Mouse (Mus musculus) kidney, postnatal 14 days (tissue): Measurements from ENCODE around the gene Tarbp2.

ENCODE experiments used
- DNase-seq: peaks from one replicate; pipeline ENCODE4 v3.0.0; 2022; ENCODE audit warnings: mixed read lengths

Tarbp2 gene

DNA sequence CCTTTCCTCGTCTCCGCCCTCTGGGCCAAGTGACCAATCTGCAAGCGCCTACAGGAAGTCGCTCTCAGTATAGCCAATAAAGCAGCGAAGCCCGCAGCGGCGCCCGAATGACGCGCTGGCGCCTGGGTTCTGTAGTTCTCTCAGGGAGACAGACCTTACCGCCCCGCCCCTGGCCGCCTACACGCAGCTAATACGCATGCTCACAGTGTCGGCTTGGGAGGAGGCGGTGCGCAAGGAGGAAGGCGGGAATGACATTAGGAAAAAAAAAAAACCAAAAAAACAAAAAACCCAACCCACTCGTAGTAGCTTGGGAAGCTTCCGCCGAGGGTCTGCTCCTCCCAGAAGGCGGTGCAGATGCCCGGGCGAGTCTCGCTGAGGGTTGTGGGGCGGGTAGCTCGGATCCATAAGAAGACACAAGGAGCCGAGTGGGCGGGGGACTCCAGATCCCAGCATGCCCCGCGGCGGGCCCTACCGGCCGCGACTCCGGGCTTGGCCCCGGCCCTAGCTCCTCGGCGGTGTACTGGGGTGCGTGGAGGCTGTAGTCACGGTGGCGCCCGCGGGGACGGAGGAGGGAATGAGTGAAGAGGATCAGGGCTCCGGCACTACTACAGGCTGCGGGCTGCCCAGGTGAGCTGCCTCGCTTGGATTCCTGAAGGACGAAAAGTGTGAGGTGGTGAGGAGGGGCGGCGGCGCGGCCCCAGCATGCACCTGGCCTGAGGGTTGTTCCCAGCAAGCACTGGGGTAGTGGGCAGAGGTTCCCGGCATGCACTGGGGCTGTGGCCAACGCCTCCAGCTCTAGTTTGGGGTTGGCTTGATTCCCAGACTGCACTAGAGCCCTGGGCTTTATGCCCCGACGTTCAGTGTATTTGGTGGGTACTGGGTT is at the start of gene Tarbp2:
Gene Tarbp2, plus strand, starts transcription at position 217 of the 883 bp plus-strand sequence.
- DNase-seq, result peak; percentile 100

DNA sequence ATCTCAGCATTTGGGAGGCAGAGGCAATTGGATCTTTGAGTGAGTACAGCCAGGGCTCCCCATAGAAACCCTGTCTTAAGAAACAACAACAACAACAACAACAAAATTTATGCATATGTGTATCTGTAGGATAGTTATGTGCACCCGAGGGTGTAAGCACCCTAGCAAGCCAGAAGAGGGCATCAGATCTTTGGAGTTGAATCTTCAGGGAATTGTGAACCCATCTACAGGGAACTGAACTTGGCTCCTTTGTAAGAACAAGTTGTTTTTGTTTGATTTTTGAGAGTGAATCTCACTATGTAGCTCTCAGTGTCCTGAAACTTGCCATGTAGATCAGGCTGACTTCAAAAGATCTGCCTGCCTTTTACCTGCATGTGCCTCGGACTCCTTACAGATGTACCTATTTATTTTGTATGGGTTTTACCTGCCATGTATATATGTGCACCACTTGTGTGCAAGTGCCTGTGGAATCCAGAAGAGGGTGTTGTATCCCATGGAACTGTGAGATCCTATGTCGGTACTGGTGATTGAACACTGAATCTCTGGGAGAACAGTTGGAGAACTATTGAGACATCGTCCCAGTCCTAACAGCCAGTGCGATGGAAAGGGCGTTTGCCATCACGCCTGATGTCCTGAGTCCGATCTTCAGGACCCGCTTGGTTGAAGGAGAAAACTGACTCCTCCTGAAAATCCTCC is 49.2 kb upstream of the Tarbp2 start:
- no peak for DNase-seq

DNA sequence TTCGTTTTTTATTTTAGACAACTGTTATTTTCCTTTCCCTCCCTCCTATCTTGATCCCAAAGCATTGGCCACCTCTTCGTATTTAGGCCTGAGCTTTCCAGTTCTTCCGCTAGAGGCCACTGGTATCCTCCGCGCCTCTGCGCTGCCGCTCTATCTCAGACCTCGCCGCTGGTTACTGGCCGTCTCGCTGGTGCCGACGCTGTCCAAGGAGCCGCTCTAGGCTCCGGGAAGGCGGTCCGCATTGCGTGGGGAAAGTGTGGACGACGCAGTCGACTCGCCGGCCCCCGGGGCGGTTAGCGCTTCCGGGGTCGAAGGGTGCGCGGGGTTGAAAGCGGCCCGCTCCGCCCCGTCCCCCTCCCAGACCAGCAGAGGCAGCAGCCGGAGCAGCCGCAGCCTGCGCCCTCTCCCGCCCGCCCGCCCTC is 47.8 kb upstream of the Tarbp2 start, which contains the start of gene Pcbp2:
Gene Pcbp2, plus strand, starts transcription at position 357 of the 422 bp plus-strand sequence.
- DNase-seq, result peak; percentile 97

DNA sequence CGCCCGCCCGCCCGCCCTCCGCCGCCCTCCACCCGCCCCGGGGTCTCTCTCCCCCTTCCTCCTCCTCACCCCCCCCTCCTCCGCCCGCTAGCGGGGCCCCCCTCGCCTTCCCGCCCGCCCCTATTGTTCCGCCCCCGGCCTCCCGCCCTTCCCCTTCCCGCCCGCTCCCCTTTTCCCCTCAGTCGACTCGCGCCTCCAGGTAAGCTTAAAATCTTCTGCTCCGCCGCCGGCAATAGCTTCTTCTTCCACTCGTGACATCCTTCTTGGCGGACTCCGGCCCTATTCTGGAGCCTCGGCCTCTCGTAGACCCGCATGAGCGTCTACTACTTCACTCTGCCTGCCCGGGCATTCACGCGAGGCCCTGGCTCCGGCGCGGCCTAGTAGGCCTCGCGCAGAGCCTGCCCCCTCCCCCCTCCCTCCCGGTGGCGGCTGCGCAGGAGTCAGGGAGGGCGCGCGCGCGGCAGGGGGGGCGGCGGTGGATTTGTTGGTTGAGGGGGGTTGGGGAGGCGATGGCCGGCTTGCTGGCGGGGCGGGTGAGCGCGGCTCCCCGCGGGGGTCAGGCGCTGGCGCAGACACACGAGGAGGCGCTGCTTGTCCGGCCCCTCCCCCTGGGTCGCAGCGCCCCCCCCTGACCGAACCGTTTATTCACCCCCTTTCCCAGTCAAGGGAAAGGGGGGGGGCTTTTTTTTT is 47.2 kb upstream of the Tarbp2 start:
- DNase-seq, result peak; percentile 92

DNA sequence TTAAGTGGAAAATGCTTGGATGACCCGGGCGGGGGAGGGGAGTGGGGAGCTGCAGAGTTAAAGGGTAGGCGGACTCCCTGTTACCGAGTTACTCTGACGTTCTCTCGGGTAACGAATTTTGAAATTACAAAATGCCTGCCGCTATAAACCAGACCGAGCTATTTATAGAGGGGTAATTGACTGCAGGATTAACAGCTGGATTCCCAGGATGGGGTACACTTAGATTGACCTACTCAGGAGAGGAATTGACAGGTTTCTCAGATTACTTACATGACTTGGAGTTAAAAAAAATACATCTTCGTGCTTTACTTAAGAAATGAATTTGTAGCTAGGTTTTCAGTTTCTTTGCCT is 46.7 kb upstream of the Tarbp2 start:
- no peak for DNase-seq

DNA sequence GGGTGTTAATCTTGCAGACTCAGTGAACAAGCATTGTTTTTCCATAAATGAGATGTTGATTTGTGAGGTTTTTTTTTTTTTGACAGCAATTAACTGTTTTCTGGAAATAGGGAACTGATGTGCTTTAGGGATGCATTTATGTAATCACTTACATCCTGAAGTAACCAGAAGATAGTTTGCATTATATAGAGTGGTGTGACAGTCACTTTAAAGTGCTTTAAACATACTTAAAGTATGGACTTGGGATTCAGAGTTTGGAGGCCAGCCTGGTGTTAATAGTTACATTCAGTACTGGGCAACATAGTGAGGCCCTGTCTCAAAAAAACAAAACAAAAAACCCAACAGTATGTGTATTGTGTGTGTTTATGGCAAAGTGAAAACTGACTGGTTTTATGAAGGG is 46.3 kb upstream of the Tarbp2 start:
- DNase-seq, result no peak

DNA sequence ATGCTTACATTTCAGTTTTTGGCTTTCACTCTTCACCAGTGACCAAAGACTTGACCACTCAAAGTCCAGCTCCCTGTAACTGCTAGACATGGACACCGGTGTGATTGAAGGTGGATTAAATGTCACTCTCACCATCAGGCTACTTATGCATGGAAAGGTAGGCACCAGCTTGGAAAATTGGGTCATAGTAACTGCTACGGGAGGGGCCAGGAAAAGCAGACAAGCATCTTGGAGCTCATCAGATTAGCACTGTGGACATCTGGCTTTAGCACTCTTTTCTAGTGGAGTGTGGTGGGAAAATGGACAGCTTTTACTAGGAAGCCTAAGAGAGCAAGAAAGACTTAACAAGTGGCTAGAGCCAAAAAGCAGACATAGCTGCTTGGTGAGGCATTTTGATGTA is 44.7 kb upstream of the Tarbp2 start:
- DNase-seq, result no peak

DNA sequence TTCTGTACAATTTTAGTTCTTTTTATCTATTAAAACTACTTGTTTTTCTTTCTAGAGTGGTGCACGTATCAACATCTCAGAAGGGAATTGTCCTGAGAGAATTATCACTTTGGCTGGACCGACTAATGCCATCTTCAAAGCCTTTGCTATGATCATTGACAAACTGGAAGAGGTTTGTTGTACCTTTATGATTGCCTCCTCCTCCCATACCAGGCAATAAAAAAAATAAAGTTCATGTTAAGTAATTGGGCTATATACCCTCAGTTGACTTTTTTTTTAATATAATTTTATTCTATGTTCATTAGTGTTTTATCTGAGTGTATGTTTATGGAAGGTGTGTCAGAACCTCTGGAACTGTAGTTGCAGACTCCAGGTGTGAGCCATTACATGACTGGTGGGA is 43.5 kb upstream of the Tarbp2 start:
- no peak for DNase-seq

DNA sequence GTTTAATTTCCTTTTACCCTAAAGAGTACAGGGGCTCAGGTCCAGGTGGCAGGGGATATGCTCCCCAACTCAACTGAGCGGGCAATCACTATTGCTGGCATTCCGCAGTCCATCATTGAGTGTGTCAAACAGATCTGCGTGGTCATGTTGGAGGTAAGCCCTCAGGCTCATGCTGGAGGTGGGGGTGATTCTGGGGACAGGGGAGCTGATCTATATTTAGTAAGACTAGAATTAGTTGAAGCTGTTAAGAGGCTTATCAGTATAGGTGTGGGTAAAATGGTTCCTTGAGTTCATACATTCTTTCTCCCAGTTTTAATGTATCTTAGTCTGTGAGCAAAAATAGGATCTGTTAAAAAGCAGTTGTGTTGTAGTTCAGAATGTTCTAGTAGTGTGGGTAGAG is 34.9 kb upstream of the Tarbp2 start:
- DNase-seq, result no peak

DNA sequence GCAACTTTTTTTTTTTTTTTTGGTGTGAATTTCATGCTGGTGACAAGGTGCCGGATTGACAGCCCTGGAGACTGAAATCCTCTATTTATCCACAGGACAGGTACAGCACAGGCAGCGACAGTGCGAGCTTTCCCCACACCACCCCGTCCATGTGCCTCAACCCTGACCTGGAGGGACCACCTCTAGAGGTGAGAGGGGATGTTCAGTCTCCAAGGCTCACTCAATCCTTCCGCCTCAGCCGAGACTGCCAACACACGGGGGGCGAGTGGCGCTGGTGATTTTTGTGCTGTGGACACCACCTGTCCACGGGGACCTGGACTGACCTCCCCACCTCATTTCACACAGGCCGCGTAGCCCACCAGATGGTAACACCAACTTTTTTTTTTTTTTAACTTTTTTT is 32.1 kb upstream of the Tarbp2 start:
- no peak for DNase-seq

DNA sequence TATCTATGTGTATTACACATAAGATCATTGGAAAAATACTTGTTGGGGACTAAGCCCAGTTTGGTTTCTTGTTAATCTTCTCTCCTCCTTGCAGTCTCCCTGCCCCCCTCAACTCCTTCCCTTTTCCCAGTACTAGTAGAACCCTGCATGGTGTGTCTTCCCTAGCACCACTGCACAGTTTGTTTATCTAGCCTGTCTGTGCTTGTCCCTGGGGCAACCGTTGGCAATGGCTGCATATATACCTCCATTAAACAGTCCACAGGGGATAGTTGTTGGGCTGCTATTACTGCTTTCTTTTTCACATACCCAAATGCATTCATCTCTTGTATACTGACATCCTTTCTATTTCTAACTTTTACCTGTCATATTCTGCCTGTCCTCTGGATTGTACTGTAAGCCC is 30.3 kb upstream of the Tarbp2 start:
- DNase-seq, result no peak

DNA sequence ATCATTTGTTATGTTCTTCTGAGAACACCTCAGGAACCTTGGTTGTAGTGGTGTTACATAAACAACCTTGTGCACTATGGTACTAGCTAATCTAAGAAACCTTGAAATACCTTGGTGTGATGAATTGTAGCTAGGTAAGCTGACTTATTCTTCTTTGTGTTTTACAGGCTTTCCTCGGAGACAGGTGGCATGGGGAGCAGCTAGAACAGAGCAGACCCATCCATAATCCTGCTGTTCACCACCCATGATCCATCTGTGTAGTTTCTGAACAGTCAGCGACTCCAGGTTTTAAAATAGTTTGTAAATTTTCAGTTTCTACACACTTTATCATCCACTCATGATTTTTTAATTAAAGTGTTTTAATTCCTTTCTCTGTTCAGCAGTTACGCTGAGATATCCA is 19.7 kb upstream of the Tarbp2 start:
- DNase-seq, result no peak

DNA sequence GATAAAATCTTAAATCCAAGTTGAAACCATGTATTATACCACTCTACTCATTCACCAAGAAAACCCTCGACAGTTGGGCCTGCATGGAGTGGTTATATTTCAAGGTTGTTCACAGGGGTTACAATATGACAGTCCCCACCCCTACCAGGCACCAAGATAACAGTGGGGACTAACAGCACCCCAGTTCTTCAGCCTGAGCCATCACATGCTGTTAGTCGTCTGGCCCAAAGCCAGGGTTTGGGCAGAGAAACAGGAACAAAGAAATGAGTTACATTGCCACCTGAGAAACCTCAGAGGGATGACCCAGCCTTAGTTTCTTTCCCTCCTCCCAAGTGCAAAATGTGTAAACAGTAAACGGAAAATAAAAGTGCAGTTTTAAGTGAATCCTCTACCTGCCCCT is 18.6 kb upstream of the Tarbp2 start:
- no peak for DNase-seq

DNA sequence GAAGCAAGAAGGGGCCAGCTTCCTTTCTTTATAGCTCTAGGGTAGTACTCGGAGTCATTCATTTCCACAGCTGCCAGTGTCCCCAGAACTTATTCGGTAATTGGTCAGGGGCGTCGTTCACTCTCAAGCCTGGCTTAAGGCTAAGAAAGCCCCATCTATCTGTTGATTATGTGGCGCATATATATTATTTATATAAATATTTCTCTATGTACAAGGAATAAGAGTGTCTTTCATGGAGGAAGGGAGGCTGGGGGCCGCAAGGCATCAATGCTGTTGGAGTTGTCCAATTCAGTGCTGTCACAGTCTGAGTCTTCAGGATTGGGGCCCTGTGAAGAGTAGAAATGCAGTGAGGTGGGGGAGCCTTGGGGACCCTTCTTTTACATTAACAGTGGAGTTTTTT is 18.1 kb upstream of the Tarbp2 start:
- DNase-seq, result no peak

DNA sequence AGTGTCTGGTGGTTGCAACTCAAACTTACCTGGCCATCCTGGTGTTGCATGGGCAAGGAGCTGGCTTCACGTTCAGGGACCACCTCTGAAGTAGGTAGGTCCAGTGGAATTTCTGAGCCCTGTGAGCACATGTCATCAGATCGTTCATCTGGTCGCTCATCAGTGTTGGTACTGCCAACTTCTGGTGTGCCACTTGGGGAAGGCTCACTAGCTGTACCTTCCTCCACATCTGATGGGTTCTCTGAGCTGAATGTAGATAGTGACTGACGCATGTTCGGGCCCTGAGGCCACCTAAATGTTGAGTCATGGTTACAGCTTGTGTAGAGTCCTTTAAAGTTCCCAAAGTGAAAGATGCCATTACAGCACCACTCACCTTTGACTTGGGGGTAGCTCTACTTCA is 17.5 kb upstream of the Tarbp2 start:
- DNase-seq, result no peak

DNA sequence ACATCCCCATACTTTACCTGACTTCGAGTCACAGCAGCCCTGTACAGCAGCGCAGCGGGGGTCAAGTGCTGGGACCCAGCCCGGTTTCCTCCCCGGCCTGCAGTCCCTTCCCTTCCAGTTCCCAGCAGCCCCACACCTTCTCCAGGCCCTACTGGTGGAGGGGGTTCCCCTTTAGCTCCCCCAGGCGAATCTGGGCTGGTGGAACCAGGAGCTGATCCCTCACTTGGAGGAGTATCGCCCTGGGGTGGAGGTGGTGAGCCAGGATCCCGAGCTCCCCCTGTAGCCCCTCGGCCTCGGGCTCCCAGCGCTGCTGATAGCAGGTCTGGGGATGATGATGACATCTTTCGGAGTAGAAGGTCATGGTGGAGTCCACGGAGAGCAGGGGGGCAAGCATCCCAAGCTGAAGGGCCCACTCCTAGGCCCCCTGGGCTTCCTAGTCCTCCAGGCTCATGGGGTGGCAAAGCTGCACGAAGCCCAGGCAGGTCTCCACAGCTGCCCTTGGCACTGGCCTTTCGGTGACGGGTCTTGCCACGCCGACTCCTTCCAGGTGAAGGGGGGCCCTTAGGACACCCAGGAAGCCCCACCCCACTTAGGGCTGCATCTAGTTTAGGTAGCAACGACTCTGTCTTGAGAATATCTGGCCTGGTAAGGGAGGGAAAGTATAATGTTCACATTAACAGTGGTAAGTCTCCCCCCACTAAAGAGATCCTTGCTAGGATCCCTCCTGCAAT is 16.7 kb upstream of the Tarbp2 start:
- no peak for DNase-seq

DNA sequence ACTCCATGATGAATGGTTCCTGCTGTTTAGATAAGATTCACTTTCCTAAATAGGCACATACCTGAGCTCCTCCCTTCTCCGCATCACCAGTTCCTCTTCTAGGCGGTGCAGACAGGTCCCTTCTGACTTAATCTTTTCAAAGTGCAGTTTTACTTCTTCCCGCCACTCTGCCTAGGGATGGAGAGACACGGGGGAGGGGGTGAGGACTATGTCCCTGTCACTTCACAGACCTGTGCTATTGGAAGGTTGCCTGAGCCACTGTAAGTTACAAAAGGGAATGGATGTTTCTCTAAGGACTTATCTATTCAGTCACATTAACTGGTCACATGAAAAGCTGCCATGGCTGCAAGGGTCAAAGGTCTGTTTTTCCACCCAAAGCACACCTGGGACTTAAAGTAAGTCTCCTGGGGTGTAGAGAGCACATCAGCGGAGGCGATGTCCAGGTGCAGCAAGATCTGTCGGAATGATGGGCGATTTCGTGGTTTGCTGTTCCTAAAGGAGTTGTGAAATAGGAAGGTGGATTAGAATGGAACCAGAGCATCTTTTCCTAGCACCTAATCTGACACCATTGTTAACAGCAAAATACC is 15.6 kb upstream of the Tarbp2 start:
- DNase-seq, result no peak

DNA sequence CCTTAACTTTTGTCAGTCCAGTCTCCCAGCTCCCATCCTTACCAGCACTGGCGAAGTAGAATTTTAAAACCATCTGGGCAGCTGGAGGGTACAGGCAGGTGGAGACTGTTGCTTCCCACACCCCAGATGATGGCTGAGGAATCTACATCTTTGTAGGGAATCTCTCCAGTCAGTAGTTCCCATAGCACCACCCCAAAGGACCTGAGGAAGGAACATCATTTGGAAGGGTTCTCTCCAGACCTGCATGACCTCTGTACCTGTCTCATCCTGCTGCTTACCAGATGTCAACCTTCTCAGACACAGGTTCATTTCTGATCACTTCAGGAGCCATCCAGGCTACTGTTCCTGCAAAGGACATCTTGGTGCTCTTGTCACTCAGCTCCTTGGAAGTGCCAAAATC is 14.5 kb upstream of the Tarbp2 start, which contains the start of gene Gm10337:
Gene Gm10337, plus strand, starts transcription at position 276 of the 400 bp plus-strand sequence.
- DNase-seq, result no peak

DNA sequence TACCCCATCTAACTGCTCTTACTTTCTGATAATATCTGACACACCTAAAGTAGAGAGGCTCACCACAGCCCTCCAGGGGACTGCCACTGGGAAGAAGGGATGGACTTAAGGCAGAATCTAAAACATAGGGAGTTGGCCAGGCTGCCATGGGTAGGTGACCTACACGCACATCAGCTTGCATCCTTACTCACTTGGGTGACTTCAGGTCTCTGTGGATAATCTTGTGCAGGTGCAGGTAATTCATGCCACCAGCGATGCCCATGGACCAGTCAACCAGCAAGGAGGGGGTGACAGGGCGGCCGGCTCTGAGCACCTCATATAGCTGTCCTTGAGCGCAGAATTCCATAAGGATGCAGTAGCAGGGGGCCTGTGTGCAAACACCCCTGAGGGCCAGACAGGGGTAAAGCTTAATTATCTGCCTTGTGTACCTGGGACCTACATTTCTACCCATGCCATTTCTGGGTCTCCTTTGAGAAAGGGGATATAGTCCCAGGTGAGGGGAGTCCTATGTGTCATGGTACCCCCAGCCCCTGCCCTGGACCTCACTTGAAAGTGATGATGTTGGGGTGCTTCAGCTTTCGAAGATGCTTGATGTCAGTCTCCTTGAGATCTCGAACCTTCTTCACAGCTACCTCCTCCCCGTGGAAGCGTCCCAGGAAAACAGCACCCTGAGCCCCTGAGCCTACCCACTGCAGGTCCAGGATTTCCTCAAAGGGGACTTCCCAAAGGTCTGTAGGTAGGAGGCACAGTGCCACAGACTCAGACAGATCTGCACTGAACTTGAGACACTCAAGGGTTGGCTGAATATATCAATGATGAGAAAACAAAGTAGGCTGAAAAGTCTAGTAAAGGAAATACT is 13.8 kb upstream of the Tarbp2 start:
- no peak for DNase-seq

DNA sequence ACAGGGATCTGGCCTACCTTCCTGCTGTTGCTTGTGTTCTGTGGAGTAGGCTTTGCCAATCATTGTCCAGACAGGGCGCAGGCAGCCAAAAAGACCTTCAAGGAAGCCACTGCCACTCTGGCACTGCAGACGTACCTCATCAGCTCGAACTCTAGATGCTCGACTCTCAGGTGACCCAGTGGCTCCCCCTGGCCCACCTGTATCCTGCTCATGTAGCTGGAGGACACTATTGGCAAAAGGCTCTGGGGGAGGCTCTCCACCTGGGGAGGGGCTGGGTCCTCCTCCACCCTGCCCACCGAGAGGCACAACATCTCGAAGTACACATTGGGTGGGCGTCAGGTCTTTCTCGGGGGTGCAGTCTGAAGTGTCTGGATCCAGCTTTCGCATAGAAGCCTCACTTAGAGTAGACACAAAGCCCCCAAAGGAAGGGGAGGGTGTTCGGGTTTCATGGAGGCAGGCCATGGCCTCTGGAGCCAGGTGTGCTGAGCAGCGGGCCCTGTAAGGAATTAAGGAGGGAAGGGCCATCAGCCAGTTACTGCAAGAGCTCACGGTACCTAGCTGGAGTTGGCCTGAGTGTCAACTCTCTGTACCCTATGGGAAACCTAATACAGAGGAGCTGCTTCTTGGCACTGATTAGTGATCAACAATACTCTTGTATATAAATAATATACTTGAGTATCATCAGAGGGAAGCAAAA is 12.8 kb upstream of the Tarbp2 start:
- no peak for DNase-seq
